Mouse (Mus musculus) hindbrain, embryonic 16.5 days (tissue): ENCODE data around the gene Gm9747. TPM values are rescaled to one million over a fixed set of nuclear protein-coding genes. Genes with fewer than 3 reads are reported as not detected.

ENCODE experiments used
- ATAC-seq: fragments of 200-750 bp; cut with Nextera tagmentation; 2 replicates; pipeline ENCODE4 v1.8.0; 2017; ENCODE audit warnings: moderate TSS enrichment, moderate library complexity
- H3K27ac ChIP-seq: fragments of 300-500 bp; sonication (generic); 2 replicates; pipeline ENCODE4 v1.5.1; 2014; ENCODE audit warnings: low read depth, mild to moderate bottlenecking, control low read depth, low read length, moderate library complexity
- H3K27me3 ChIP-seq: fragments of 300-500 bp; sonication (generic); replicated peaks from 2 replicates; pipeline ENCODE4 v1.6.1; 2014; ENCODE audit warnings: low read length; ENCODE audit not compliant: control insufficient read depth, insufficient read depth
- H3K36me3 ChIP-seq: fragments of 300-500 bp; sonication (generic); 2 replicates; pipeline ENCODE4 v1.6.1; 2014; ENCODE audit warnings: mild to moderate bottlenecking, low read length, moderate library complexity, mixed read lengths; ENCODE audit not compliant: control insufficient read depth, insufficient read depth
- H3K4me1 ChIP-seq: fragments of 300-500 bp; sonication (generic); 2 replicates; pipeline ENCODE4 v1.6.1; 2014; ENCODE audit warnings: low read depth, low read length; ENCODE audit not compliant: control insufficient read depth, insufficient read depth
- H3K4me2 ChIP-seq: fragments of 300-500 bp; sonication (generic); 2 replicates; pipeline ENCODE4 v1.6.1; 2014; ENCODE audit warnings: mild to moderate bottlenecking, low read length, control low read depth, moderate library complexity
- H3K4me3 ChIP-seq: fragments of 300-500 bp; sonication (generic); 2 replicates; pipeline ENCODE4 v1.5.1; 2014; ENCODE audit warnings: mild to moderate bottlenecking, low read length, control low read depth, moderate library complexity
- H3K9ac ChIP-seq: fragments of 300-500 bp; sonication (generic); 2 replicates; pipeline ENCODE4 v1.6.1; 2014; ENCODE audit warnings: low read depth, mild to moderate bottlenecking, control low read depth, low read length, moderate library complexity
- H3K9me3 ChIP-seq: fragments of 300-500 bp; sonication (generic); 2 replicates; pipeline ENCODE4 v1.6.1; 2014; ENCODE audit warnings: mild to moderate bottlenecking, low read length, moderate library complexity; ENCODE audit not compliant: control insufficient read depth
- WGBS: fragments of 180-500 bp; shearing (Covaris S2); extraction: QIAGEN DNeasy Blood & Tissue Kit; methylation state at CpG from one replicate; pipeline ENCODE4 v1.1.7; 2014; 5-methylcytosine and 5-hydroxymethylcytosine counted together
- polyA plus RNA-seq: library from polyadenylated mRNA; unstranded; fragments of >200 nt; fragmentation: Nextera tagmentation; extraction: Ambion mirVana; gene quantifications from 2 replicates; pipeline ENCODE4 v1.2.1, GENCODE M21; 2015

The Gm9747 gene
- polyA plus RNA-seq, 1 experiment from 2014 or later, result 27.2 TPM

DNA sequence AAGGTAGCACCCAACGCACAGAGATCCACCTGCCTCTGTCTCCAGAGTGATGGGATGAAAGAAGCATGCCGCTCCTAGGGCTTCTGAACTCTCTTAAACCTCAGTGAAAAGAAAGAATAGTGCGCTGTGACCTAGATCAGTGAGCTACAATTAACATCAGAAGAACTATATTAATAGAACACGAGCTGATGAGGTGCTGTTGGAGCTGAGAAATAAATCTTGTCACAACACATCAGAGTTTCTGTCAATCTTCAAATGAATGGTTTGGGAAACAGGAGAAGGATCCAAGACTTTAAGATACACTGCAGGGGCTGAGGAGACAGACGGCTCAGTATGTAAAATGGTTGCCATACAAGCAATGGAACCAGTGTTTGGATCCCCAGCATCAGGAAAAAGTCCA is 39.3 kb downstream of the Gm9747 start:
- H3K27me3 ChIP-seq, result no peaks in the 10 kb centered on the region
- H3K27ac ChIP-seq, result no peak overlapping the region
- no peak overlapping the region for H3K9ac ChIP-seq
- WGBS, result 80% methylated on average over 5 of the region's 5 CpGs
- H3K4me2 ChIP-seq, result no peak overlapping the region
- no peak overlapping the region for H3K4me3 ChIP-seq
- ATAC-seq, result no peak
- no peaks in the 10 kb centered on the region for H3K9me3 ChIP-seq
- H3K4me1 ChIP-seq, result no peaks in the 10 kb centered on the region; the same call in 1 of the 2 replicates
- H3K36me3 ChIP-seq, result peaks cover 4% of the 10 kb centered on the region; the same call in 1 of the 2 replicates

DNA sequence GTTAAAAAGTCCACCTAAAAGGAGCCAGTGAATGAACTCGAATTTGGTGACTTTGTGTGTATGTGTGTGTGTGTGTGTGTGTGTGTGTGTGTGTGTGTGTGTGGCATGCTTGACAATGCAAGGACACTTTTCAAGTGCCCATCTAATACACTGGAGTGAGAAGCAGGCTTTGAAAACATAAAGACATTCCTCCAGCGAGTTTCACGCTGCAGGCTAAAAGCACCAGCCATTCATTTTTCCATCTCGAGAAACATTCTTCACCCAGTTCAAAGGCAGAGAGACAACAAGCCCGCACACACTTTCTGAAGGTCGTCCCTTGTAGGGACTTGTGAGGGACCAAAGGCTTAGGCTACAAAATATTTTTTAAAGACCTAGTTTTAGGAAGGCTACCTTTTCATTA is 40.6 kb downstream of the Gm9747 start:
- H3K27me3 ChIP-seq, result no peaks in the 10 kb centered on the region
- H3K9ac ChIP-seq, result no peak overlapping the region
- H3K4me1 ChIP-seq, result no peaks in the 10 kb centered on the region; the same call in 1 of the 2 replicates
- ATAC-seq, result no peak
- H3K36me3 ChIP-seq, result peaks cover 6% of the 10 kb centered on the region; the same call in 1 of the 2 replicates
- no peak overlapping the region for H3K4me2 ChIP-seq
- H3K4me3 ChIP-seq, result no peak overlapping the region
- no peaks in the 10 kb centered on the region for H3K9me3 ChIP-seq
- H3K27ac ChIP-seq, result no peak overlapping the region
- 19% methylated on average over 6 of the region's 6 CpGs for WGBS

DNA sequence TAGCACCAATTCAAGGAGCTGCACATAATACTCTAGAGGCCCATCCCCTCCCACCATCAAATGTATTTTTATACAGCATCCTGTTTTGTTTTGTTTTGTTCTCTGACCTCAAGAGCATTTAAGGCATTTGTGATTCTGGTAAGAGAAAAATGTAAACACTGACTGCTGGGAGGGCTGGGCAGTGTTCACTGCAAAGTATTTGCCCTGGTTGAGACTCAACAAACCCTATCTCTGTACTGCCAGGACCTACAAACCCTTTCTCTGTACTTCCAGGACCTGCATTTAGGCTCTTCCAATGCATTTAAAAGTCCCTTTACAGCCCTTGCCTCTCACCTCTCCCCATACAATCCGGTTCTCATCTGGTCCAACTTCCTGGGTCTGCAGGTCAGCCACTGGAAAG is 41.4 kb downstream of the Gm9747 start:
- Histone ChIP-seq H3K9ac (no peak overlapping the region), H3K9me3 (no peaks in the 10 kb centered on the region), H3K27me3 (no peaks in the 10 kb centered on the region), H3K36me3 (peaks cover 6% of the 10 kb centered on the region; the same call in 1 of the 2 replicates), H3K4me1 (no peaks in the 10 kb centered on the region; the same call in 1 of the 2 replicates), H3K4me2 (no peak overlapping the region), H3K27ac (no peak overlapping the region), H3K4me3 (no peak overlapping the region)
- ATAC-seq, result no peak
- 71% methylated on average over 1 of the region's 1 CpGs for WGBS

DNA sequence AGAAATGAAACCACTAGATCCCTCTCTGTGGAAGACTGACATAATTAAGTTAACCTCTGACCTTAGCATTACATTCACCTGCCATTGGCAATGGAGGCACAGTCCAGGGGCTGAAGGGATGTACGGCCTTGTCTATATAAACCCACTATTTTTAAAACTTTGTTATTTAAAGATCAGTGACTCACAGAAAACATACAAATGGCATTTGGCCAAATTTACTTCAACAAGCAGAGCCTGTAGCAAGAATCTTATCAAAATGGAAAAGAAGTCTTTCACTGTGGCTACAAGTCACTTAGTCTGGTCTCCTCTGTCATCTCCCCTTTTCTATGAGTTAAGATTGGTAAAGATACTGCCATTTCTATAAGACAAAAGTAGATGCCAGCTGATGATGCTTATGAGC is 46.9 kb downstream of the Gm9747 start:
- no peak overlapping the region for H3K27ac ChIP-seq
- H3K4me1 ChIP-seq, result peaks cover 13% of the 10 kb centered on the region
- WGBS, result 80% methylated on average over 1 of the region's 1 CpGs
- no peaks in the 10 kb centered on the region for H3K27me3 ChIP-seq
- H3K4me3 ChIP-seq, result no peak overlapping the region
- H3K9me3 ChIP-seq, result no peaks in the 10 kb centered on the region
- no peak overlapping the region for H3K9ac ChIP-seq
- ATAC-seq, result no peak
- H3K4me2 ChIP-seq, result no peak overlapping the region
- peaks cover 6% of the 10 kb centered on the region; the same call in 1 of the 2 replicates for H3K36me3 ChIP-seq

DNA sequence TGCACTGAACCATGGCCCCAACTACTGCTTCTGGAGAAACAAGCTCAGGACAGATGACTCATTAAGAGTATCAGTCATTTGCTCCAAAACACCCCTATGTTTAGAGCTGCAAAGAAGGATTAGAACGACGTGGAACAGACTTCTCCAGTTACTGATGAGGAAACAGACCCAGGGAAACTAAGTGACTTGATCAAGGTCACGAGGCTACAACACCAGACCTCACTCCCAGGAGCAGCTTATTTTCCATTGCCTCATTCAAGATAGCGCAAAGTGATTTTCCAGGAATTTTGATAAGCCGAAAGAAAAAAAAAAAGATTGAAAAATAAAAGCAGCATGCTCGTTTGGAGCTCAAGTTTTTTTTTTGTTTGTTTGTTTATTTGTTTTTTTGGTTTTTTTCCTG is 48.9 kb downstream of the Gm9747 start:
- no peak overlapping the region for H3K9ac ChIP-seq

DNA sequence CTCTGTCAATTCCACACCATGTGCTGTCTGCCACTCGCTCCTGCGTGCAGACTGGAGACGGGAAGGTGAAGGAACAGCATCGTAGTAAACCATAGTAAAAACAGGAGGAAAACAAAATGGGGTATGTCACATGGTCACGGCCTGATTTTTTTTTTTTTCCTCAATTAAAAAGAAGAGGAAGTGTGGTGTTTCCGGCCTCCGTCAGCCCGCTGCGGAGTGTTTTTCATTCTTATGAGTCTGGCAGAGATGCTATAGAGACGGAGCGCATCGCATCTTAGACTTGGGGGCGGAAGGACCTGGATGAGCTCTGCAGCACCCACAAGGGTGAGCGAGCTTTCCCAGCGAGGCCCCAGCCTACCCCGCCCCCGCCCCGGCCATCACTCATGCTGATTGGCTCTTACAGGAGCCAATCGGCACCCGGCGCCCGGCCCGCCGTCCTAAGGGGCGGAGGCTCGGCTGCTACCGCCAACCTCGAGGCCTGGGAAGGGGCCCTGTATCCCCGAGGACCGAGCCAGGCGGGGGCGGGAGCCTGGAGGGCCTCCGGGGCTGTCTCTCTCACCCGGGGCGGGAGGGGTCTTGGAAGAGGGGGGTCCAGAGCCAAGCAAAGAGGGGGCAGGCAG is 50.2 kb downstream of the Gm9747 start:
- Histone ChIP-seq H3K9me3 (no peaks in the 10 kb centered on the region), H3K4me2 (peak overlapping the region; percentile 83), H3K27ac (peak overlapping the region; percentile 93), H3K36me3 (peaks cover 1% of the 10 kb centered on the region; the same call in 1 of the 2 replicates), H3K4me3 (peak overlapping the region; percentile 54), H3K4me1 (peaks cover 34% of the 10 kb centered on the region), H3K9ac (peak overlapping the region; percentile 76), H3K27me3 (no peaks in the 10 kb centered on the region)
- ATAC-seq, result peak; percentile 98
- under 1% methylated on average over 31 of the region's 35 CpGs for WGBS

More for the DNA sequence above, 48.9 kb downstream of the Gm9747 start:
- Histone ChIP-seq H3K4me2 (no peak overlapping the region), H3K9me3 (no peaks in the 10 kb centered on the region), H3K27me3 (no peaks in the 10 kb centered on the region), H3K4me1 (peaks cover 21% of the 10 kb centered on the region), H3K36me3 (0 out of 2 replicates have a peak, but pooled peaks cover 2% of the 10 kb centered on the region), H3K4me3 (no peak overlapping the region), H3K27ac (no peak overlapping the region)
- WGBS, result 85% methylated on average over 6 of the region's 6 CpGs
- ATAC-seq, result no peak

DNA sequence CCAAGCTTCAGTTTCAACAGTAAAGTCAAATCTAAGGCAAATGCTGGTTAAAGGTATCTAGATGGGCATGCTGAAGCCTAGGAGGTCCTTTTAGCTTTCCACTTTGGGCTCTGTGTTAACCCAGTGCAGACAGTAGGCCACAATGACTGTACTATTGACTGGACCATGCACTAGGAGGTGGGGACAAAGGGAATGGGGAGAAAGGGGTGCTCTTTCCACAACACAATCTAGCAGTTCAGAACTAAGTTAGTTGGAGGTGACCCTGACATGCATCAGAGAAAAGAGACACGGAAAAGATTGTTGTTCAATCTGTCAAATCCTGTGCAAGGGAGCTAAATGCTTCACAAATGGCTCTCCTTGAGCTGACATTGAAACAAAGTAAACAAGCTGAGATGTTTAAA is 51.0 kb downstream of the Gm9747 start:
- Histone ChIP-seq H3K27me3 (no peaks in the 10 kb centered on the region), H3K4me3 (peak overlapping the region; percentile 54), H3K4me1 (peaks cover 42% of the 10 kb centered on the region), H3K4me2 (peak overlapping the region; percentile 83), H3K9ac (peak overlapping the region; percentile 76), H3K27ac (peak overlapping the region; percentile 93), H3K9me3 (no peaks in the 10 kb centered on the region), H3K36me3 (peaks cover 7% of the 10 kb centered on the region; the same call in 1 of the 2 replicates)
- WGBS, result 0% methylated on average over 1 of the region's 1 CpGs
- ATAC-seq, result peak; percentile 17; the same call in 1 of the 2 replicates

DNA sequence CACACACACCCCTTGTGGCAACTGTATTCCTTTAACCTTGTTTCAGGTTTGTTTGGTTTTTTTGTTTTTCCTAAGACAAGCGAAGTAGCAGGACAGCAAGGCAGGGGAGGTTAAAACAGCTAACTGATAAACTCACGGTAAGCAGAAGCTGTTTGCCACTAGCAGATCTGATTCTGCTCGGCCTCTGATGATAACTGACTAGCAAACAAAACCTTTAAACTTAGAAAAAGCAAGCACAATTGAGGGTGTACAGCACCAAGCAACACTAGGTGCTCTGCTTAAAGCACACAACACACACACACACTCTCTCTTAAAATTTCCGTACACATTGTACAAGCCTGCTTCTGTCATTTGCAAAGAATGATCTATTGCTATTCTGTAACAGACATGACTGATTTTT is 51.5 kb downstream of the Gm9747 start:
- peak overlapping the region; percentile 76 for H3K9ac ChIP-seq
- H3K36me3 ChIP-seq, result peaks cover 7% of the 10 kb centered on the region; the same call in 1 of the 2 replicates
- ATAC-seq, result no peak
- peak overlapping the region; percentile 54 for H3K4me3 ChIP-seq
- no peaks in the 10 kb centered on the region for H3K9me3 ChIP-seq
- H3K27ac ChIP-seq, result peak overlapping the region; percentile 93
- H3K4me1 ChIP-seq, result peaks cover 47% of the 10 kb centered on the region
- 14% methylated on average over 4 of the region's 4 CpGs for WGBS
- peak overlapping the region; percentile 83 for H3K4me2 ChIP-seq
- H3K27me3 ChIP-seq, result no peaks in the 10 kb centered on the region
